Mouse (Mus musculus) CD4-positive, CD25-positive, alpha-beta regulatory T cell (primary cell): Measurements from ENCODE around the gene Cntnap3. TPM values are rescaled to one million over a fixed set of nuclear protein-coding genes. Genes with fewer than 3 reads are reported as not detected.

Experiments
- polyA plus RNA-seq: library from polyadenylated mRNA; unstranded; fragments of 100-300 nt; shearing (Covaris generic); gene quantifications from one replicate; pipeline ENCODE4 v1.2.1, GENCODE M21; 2017

Cntnap3 gene
- not detected for polyA plus RNA-seq

DNA sequence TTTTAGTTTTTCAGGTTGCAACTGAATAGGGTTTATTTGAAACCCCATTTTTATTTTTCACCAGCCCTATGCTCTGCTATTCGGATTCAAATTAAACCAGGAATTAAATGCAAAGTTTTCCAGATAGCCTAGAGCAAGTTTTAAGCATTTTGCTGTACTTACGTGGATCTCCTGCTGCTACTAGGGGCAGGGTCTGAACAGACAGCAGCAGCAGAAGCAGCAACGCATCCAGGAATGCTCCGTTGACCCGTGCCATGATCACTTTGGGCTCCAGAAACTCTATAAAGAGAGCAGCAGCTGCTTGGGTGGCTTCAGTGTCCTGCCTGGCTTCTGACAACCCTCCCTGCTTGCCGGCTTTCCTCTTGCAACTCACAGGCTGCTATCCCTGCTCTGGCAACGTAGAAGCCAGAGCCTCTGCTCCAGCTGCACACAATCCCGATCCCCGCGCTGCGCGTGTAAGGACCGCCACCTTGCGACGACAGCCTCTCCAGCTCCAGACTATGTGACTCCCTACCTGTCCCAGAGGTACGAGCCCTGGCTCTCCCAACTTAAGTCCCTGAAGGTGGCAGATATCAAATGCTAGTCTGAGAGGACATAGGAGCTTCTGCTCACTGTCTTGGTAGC lies at the start of gene Cntnap3:
Gene Cntnap3, minus strand, starts transcription at position 371 of the 624 bp plus-strand sequence.

GRCm38 (mm10) chr13:64917191-64917590 lies 13.4 kb upstream of the Cntnap3 start, which contains the start of gene Spata31:
Spata31 (plus strand) TSS chr13:64917406.

Other genes with a start within 250 kb of the Cntnap3 start
- not detected for gene Spata31, start 13.5 kb upstream of the Cntnap3 start, polyA plus RNA-seq
- not detected for gene Spata31d1c, start 129.1 kb upstream of the Cntnap3 start, polyA plus RNA-seq
- gene Prss47, start 148.8 kb upstream of the Cntnap3 start, polyA plus RNA-seq, result not detected
- gene Mfsd14b, start 209.0 kb upstream of the Cntnap3 start, polyA plus RNA-seq, result 58.4 TPM
- not detected for gene Olfr465-ps1, start 234.1 kb upstream of the Cntnap3 start, polyA plus RNA-seq
- 0.08 TPM for gene Olfr466, start 246.3 kb upstream of the Cntnap3 start, polyA plus RNA-seq